Mouse (Mus musculus) layer of hippocampus, postnatal 14 days (tissue): ENCODE measurements around the gene Hoxb5. TPM values are rescaled to one million over a fixed set of nuclear protein-coding genes. Genes with fewer than 3 reads are reported as not detected.

Experiments
- DNase-seq, 2 experiments: peaks; one replicate each; pipeline ENCODE4 v3.0.0; 2021 to 2022; ENCODE audit warnings: low spot score in 2 of 2, mixed read lengths in 1 of 2
- microRNA-seq, 2 experiments: library from miRNA; unstranded; fragments of <30 nt; microRNA quantifications; one replicate each; pipeline ENCODE4 v1.2.0; 2021
- total RNA-seq, 2 experiments: library from RNA; stranded (reverse); gene quantifications; 2 replicates each; pipeline ENCODE4 v1.2.3; 2021

Hoxb5 gene
- total RNA-seq, 2 experiments from 2014 or later = not detected

DNA sequence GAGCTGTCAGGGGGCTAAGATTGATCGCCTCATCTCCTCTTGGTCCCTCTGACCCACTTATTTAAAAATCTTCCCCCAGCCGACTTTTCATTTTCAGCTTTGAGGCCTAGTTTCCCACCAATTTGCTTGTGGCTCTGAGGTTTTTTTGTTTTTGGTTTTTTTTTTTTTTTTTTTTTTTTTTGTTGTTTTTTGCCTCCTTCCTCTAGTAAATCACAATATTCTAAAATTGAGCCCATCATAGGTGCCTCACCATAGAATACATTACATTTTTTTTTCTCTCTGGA, 47.1 kb downstream of the Hoxb5 start, which contains the start of gene Hoxb2:
Gene Hoxb2 (plus strand): TSS at position 185 of the 284 bp plus-strand sequence.
- no peak for DNase-seq

DNA sequence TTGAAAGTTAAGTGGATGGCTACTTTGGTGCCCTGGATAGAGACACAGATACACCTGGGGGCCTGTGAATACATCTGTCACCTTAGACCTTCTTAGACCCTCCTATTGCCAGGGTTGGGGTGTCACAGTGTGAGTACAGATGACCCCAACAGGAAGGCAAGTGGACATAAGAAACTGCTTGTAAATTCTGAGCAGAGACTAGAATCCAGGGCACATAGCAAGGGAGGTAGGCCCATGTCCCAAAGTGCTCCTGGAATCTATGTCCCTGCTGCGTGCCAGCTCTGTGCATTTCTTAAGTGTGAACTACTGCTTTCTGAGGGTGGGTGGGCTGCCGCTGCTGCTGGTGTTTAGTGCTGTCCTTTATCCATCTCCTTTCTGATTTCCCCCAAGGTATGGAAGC, 47.7 kb downstream of the Hoxb5 start:
- DNase-seq = no peak

DNA sequence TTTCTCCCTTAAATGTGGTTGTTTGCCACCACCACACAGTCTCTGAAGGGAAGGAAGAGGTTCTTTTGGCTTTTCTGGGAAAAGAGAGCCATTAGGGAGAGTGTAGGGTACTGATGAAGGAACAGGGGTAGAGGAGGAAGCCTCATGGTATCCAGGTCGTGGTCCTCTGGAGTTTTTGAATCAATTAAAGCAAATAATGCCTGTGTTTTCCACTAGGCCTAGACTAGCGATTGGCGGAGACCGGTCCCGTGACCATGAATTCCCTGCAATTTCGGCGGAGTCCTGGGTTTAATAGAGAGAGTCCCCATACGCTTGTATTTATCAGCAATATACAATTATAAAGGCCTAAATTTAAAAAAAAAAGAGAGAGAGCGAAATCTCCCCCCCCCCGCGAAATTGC, 48.2 kb downstream of the Hoxb5 start:
- DNase-seq = no peak

DNA sequence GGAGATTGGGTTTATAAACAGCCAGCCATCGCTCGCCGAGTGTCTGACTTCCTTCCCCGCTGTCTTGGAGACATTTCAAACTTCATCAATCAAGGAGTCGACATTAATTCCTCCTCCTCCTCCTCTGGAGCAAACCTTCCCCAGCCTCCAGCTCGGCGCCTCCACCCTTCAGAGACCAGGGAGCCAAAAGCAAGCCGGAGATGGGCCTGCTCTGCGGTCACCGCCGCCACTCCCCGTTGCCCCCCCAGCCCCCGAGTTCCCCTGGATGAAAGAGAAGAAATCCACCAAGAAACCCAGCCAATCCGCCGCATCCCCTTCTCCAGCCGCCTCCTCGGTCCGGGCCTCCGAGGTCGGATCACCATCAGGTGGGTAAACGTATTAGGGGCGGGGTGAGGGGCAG, 48.7 kb downstream of the Hoxb5 start:
- no peak for DNase-seq

DNA sequence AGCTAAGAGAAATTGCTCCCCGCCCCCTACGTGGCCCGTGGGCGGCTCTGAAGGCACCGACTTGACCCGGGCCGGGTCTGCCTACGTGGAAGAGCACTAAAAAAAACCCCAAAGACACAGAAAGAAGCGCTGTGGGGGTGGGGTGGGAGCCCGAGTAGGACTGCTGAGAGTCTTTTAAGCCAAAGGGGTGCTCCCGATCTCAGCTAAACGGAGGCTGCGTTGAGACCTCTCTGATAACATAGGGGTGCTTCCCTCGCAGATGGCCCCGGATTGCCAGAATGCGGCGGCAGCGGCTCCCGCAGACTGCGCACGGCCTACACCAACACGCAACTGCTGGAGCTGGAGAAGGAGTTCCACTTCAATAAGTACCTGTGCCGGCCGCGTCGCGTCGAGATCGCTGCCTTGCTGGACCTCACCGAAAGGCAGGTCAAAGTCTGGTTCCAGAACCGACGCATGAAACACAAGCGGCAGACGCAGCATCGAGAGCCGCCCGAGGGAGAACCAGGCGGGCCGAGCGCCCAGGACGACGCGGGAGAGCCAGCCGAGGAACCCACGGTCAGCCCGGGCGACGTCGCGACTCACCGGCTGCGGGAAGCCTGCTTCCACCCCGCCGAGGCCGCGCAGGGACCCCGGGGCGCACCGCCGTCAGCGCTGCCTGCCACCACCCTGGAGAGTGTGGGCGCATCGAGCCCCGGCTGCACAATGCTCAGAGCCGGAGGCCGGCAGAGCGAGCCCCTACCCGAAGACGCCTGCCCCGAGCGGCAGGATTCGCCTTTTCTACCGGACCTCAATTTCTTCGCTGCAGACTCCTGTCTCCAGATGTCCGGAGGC, 49.8 kb downstream of the Hoxb5 start:
- DNase-seq = no peak

DNA sequence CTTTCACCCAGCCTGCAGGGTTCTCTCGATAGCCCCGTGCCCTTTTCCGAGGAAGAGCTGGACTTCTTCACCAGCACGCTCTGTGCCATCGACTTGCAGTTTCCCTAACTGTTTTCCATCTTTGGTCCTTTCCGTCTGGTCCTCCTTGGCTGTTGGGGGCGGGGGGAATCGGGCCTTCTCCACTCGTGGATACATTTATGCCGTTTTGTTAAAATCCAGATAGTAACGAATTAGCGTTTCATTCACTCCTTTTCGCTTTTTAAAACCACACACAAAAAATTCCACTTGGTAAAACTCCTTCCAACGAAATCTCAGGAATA, 50.3 kb downstream of the Hoxb5 start:
- peak in 1 of 2 experiments; percentile 22 for DNase-seq

DNA sequence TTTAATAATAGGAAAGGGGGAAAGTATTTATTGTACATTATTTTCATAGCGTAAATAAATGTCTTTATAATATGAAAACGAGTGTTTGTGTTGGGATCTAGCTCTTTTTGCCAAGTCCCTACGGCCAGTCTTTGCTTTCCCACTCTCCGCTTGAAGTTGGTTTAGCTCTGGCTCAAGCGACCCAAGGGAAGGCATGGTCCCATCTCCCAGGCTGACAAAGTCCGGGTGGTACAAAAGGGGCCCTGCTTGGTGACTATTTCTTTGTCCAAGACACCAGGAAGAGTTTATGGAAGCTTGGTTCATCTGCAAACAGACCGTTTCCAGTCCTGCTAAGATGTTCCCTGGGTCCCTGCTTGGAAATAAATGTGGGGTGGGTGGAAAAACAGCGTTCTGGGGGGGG, 50.8 kb downstream of the Hoxb5 start:
- DNase-seq = no peak

DNA sequence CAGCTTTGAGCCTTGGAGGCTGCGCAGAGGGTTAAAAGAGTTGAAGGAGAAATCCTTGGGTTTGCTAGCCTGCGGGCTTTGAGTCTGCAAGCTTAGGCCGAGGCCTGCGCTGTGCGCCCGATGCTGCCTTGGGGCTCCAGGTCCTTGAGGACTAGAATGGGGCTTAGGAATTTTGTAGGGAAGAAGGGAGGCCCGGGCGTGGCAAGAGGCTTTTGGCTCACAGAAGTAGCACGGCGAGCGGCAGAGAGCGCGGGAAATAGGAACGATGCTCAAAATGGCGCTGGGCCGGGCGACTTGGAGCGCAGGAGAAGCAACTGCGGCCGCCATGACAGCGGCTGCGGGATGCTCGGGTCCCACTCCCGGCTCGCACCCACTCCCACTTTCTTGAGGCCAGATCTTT, 51.2 kb downstream of the Hoxb5 start:
- no peak for DNase-seq

DNA sequence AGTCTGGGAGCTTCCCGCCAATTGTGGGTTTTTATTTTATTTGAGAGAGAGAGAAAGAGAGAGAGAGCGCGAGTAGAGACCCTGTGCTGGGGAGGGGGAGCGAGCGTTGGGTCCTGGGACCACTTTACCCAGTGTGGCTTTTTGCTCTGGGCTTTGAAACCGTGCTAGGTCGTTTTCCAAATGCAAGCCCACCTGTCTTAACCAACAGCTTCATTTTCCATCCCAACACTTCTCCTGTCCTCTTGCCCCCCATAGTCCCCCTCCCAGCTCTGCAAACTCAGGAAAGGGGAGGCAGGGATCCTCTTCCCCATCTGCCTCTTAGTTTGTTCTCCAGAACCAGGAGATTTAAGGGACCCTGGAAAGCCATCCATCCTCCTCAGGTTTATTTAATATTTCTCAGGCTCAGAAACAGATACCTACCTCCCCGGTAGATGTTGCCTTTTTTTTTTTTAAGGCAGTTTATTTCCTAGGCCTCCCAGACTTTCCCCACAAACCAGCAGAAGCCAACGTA, 51.7 kb downstream of the Hoxb5 start:
- DNase-seq = no peak

Small RNAs within 50 kb of the gene (microRNA-seq; reads per million reads assigned to microRNA genes)
- gene Mir10a = 4.5 to 10.2 reads per million in 2 experiments
- gene Mir196a-1 = 0 to 0.68 reads per million in 2 experiments

Other genes starting within 250 kb of the Hoxb5 start
- gene Ube2z, start 237.9 kb upstream of the Hoxb5 start, total RNA-seq = 10 to 100 TPM; 54.4 to 55.3 TPM
- gene Atp5g1, start 227.7 kb upstream of the Hoxb5 start, total RNA-seq = 100 to 1,000 TPM; 585 to 616 TPM
- under 1 TPM in 1 of 2 experiments, not detected in 1; 0.21 TPM for gene Calcoco2, start 191.4 kb upstream of the Hoxb5 start, total RNA-seq
- gene Ttll6, start 169.6 kb upstream of the Hoxb5 start, total RNA-seq = 1 to 10 TPM in 1 of 2 experiments, under 1 TPM in 1; 0.41 to 1.1 TPM
- not detected for gene Hoxb13, start 109.0 kb upstream of the Hoxb5 start, total RNA-seq
- not detected for gene Hoxb9, start 31.9 kb upstream of the Hoxb5 start, total RNA-seq
- not detected for gene Hoxb8, start 21.4 kb upstream of the Hoxb5 start, total RNA-seq
- not detected for gene Hoxb7, start 16.7 kb upstream of the Hoxb5 start, total RNA-seq
- not detected for gene Hoxb6, start 10.9 kb upstream of the Hoxb5 start, total RNA-seq
- not detected for gene Hoxb4, start 14.9 kb downstream of the Hoxb5 start, total RNA-seq
- gene Hoxb3, start 20.0 kb downstream of the Hoxb5 start, total RNA-seq = not detected
- not detected for gene Hoxb2, start 47.2 kb downstream of the Hoxb5 start, total RNA-seq
- not detected for gene Hoxb1, start 62.4 kb downstream of the Hoxb5 start, total RNA-seq
- 1 to 10 TPM in 1 of 2 experiments, under 1 TPM in 1; 0.78 to 1.5 TPM for gene Skap1, start 161.3 kb downstream of the Hoxb5 start, total RNA-seq